ENCODE assay signal across 9 mouse cellular contexts in the genomic region with DNA sequence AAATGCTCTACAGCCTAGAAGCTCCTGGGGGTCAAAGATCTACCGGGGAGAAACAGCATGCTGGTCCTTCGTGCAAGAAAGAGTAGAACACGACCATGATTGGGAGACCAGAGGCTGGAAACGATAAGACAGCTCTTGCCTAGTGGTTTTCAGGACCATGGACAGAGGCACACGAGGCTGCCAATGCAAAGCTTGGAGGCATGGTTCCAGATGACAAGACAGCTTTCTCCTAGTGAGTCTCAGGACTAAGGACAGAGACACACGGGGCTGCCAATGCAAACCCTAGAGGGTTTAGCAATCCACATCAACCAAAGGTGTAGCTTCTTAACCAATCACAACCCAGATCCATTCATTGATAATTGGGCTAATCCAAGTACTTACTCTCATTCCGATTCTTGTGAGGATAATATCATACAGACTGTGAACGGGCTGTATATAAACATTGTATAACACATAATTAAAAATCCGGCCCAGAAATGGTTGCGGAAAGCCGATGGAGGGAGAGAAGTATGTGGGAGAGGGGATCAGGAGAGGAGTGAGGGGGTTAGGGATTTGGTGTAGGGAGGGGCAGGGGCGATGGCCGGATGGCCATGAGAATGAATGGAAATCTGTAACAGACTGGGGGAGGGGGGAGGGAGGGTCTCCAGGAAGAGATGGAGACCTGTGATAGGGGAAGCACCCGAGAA.
A peak's percentile ranks its signal among the peaks of the same experiment; 100 is the strongest.
DNase-seq lines count a peak whose midpoint lies in the region; ATAC-seq lines count a peak whose summit lies in the region.
"Had no signal": no experiment of that assay in that cellular context is flagged by ENCODE, and none has a peak within 500 bp of the region (broad histone marks: within the 10 kb centered on the region; RNA-seq: fewer than 3 reads in every experiment).

No protein-coding gene starts in this region.

- H3K4me3 ChIP-seq in heart, embryonic 10.5 days: no peak overlapping the region
- H3K4me3 ChIP-seq: erythroblast, embryonic 14.5 days had no signal

- no peaks in the 10 kb centered on the region for H3K36me3 ChIP-seq in heart, embryonic 10.5 days

- no peaks in the 10 kb centered on the region for H3K27me3 ChIP-seq in heart, embryonic 10.5 days (ENCODE audit: insufficient read depth, poor library complexity, severe bottlenecking)

- H3K9me3 ChIP-seq in heart, embryonic 10.5 days: no peaks in the 10 kb centered on the region

- no peak for ATAC-seq in cerebellum, adult (ENCODE audit: insufficient number of reproducible peaks, low FRiP score, low TSS enrichment)
- ATAC-seq in erythroblast, adult 5-6 weeks (replicated peaks; ENCODE audit: low FRiP score, poor library complexity, severe bottlenecking): no peak

- 48% methylated on average over 14 of the region's 14 CpGs for WGBS in heart, embryonic 10.5 days

- no peak overlapping the region for H3K27ac ChIP-seq in heart, embryonic 10.5 days

- peak; percentile 11 for DNase-seq in right cerebral cortex, postnatal 14 days
- no peak for DNase-seq in right cerebral cortex, adult 18-20 months
- peak; percentile 77 for DNase-seq in adrenal gland, postnatal 14 days
- DNase-seq in heart, embryonic 10.5 days (ENCODE audit: low spot score): peak; percentile 89
- peak; percentile 39 to 72 for DNase-seq in kidney, postnatal 36 days
- peak; percentile 2 for DNase-seq in ovary, adult 18-20 months (ENCODE audit: low spot score)

- H3K4me1 ChIP-seq in heart, embryonic 10.5 days: no peaks in the 10 kb centered on the region
